Mouse (Mus musculus): ENCODE data around the gene Sfpq. TPM values are rescaled to one million over a fixed set of nuclear protein-coding genes. Genes with fewer than 3 reads are reported as not detected.

The Sfpq gene
- total RNA-seq, 1 experiment from 2014 or later = 286 TPM

- peak; percentile 77 for DNase-seq
These were observed 6.4 kb downstream of the Sfpq start for GRCm38 (mm10) chr4:127027228-127028190.

- no peak for DNase-seq
These were observed 16.0 kb downstream of the Sfpq start for GRCm38 (mm10) chr4:127037158-127037557.

DNA sequence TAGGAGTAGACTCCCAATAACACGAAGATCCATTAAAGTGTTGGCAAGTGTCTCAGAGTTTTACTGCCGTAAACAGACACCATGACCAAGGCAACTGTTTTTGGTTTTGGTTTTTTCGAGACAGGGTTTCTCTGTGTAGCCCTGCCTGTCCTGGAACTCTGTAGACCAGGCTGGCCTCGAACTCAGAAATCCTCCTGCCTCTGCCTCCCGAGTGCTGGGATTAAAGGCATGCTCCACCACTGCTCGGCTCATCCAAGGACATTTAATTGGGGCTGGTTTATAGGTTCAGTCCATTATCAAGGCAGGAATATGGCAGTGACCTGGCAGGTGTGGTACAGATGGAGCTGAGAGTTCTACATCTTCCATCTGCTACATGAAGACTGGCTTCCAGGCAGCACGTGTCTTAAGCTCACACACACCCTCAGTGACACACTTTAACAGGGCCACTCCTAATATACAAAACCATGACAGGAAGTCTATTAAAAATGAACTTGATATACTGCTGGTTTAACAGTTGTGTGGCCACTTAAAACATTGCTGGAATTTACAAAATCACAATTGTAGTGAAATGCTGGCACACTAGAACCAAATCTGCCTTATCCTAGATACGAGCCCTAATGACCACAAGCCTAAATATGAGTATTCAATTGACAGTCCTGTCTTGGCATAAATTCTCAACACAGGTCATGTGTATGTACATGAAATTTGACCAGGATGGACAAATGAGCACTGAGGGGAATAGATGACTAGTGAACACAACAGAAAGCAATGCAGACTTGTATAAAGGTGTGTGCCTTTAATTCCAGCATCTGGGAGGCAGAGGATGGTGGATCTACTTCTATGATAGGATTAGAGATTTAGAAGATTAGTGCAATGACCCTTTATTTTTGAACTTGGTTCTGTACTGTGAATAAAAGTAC is 17.0 kb downstream of the Sfpq start:
- no peak for DNase-seq

DNA sequence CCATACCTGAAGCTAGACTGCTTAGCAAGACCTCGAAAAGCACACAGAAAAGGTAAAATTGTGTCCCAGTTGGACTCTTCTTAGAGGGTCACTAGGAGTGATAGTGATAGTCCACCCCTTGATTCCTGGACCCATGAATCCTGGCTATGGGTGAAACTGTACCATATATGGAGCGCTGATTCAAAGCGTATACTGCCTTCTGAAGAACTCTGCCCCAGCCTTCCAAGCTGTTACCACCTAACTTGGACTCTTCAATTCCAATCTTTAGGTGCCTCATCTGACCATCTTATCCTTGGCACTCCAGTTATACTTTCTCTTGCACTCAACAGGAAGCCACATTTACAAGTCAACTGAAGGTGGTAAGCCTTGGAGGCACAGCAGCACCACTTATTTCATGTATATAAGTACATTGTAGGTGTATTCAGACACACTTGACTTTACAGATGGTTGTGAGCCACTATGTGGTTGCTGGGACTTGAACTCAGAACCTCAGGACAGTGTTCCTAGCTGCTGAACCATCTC is 17.8 kb downstream of the Sfpq start:
- DNase-seq = no peak

GRCm38 (mm10) chr4:127039871-127040483 is 18.9 kb downstream of the Sfpq start:
- DNase-seq = no peak

- no peak for DNase-seq
These were observed 22.4 kb downstream of the Sfpq start for GRCm38 (mm10) chr4:127043540-127043939.

DNA sequence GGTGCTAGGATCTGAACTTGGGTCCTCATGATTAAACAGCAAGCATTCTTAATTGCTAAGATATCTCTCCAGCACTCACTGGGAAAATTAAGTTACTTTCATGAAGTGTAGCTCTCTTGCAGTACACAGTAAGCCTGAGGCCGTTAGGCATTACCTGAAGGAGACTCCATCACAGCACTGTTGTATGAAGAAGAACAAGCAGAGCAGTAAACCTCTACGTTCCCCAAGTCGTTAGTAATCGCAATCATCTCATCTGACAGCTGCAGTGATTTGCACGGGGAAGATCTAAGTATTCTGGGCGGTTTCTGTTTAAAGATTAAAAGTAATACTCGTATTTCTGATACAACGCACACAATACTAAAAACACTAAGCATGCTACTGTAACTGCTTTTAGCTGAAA is 30.0 kb downstream of the Sfpq start:
- DNase-seq = no peak

GRCm38 (mm10) chr4:127053071-127053470 is 31.9 kb downstream of the Sfpq start:
- DNase-seq = no peak

GRCm38 (mm10) chr4:127054522-127055198 is 33.5 kb downstream of the Sfpq start:
- DNase-seq = no peak

- peak; percentile 97 for DNase-seq
These were observed 39.6 kb downstream of the Sfpq start, which contains the start of gene Zmym1 for GRCm38 (mm10) chr4:127060585-127061290. Zmym1 (minus strand) TSS chr4:127061152.

- DNase-seq = no peak
These were observed 42.9 kb downstream of the Sfpq start for GRCm38 (mm10) chr4:127064051-127064450.

DNA sequence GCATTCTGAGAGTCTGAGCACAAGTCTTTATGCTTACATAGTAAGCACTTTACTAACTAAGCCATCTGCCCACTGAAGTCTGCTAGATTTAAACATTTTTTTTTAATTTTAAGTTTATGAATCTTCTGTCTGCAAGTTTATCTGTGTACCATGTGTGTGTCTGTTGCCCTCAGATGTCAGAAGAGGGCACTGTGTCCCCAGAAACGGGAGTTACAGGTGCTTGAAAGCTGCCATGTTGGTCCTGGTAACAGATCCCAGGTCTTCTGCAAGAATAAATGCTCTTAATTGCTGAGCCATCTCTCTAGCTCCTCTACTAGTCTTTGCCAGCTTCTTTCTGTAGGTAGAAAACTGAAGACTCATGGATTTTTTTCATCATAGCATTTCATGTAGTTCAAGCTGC is 53.8 kb downstream of the Sfpq start:
- DNase-seq = no peak

DNA sequence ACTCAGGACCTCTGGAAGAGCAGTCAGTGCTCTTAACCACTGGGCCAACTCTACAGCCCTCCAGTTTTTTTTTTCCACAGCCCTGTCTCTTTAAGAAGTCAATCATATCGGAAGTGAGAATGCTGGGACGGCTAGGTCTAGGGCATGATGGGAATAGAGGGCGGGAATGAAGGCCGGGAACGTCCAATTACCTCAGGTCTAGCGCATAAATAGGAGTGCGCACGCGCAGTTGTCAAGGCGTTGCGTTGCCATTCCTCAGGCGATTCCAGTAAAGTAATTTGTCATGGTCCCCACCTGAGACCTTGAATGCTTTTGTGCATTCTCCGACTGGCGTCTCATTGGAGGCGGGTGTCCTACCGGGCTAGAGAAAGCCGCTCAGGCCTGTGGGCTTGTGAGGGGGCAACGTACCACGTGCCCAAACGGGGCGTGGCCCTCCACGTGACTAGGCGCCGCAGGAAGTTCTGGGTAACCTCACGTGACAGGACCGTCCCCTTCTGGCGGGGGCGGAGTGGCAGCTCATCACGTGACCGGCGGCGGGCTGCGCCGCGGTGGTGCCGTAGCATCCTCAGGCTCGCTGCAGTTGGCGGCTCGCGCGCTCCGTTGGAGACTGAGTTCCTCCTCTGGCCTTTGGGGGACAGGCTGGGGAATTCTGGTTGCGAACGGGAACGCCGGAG is 55.9 kb downstream of the Sfpq start, which contains the start of gene Zmym6:
Gene Zmym6, plus strand, starts transcription at position 509 of the 674 bp plus-strand sequence.
- DNase-seq = peak; percentile 98

DNA sequence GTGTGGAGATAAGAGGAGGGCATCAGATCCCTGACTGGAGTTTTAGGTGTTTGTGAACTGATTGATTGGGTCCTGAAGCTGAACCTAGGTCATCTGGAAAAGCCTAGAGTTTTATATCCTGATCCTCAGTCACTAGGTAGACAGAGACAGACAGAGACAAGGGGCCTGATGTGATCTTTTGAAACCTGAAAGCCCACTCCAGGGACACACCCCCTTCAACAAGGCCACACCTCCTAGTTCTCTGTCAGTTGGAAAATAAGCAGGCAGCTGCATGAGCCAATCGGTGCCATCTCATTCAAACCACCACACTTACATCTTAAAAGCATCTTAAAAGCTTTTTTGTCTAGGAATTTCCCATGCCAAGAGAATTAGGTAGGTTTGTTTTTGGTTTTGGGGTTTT is 59.7 kb downstream of the Sfpq start:
- DNase-seq = no peak

DNA sequence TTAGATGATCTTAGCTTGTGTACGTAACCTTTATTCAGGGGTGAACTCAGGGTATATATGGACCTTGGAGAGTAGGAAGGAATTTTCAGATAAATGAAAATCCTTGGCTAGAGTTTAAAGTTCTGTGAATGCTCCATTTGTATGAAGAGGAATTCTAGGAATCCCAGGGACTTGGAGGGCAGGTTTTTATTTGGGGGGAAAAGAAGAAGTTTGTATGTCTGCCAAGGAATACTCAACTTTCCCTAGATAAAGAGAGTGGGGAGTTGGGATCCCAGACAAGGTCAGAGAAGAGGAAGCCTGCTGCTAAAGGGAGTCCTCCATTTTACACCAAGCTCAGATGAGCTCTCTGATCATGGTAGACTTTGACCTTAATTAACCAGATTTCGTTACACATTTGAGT is 62.0 kb downstream of the Sfpq start:
- DNase-seq = no peak

DNA sequence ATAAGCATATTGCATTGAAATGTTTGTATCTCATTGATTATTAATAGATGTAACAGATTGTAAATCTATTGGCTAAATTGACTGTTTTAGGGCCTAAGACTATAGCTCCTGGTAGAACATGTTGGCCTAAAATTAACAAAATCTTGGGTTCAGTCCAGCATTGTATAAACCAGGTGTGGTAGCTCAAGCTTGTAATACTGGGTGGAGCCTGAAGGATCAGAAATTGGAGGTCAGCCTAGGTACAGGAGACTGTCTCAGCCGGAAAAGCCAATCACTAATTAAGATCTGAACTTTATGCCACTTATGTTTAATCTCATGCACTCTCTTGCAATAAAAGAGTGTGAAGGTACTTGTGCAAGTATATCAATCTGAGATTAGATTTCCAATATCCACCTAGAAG is 64.6 kb downstream of the Sfpq start:
- no peak for DNase-seq

Data from adrenal gland, postnatal 14 days (tissue).